Mouse (Mus musculus): ENCODE measurements around the gene Colec11. TPM values are rescaled to one million over a fixed set of nuclear protein-coding genes. Genes with fewer than 3 reads are reported as not detected.

Gene Colec11
- polyA plus RNA-seq, 2 experiments: 0.32 to 0.36 TPM

- H3K27me3 ChIP-seq (ENCODE audit: control insufficient read depth, insufficient read depth, low read length): no peaks in the 10 kb centered on the region
- WGBS: 34% methylated on average over 7 of the region's 7 CpGs
- no peak overlapping the region for H3K9ac ChIP-seq (ENCODE audit: low read depth, low read length, severe bottlenecking)
- no peaks in the 10 kb centered on the region for H3K9me3 ChIP-seq (ENCODE audit: control insufficient read depth, low read length)
- no peak overlapping the region for H3K4me3 ChIP-seq (replicated peaks; ENCODE audit: low read length)
- no peaks in the 10 kb centered on the region for H3K4me1 ChIP-seq (ENCODE audit: control insufficient read depth, insufficient read depth, low read length)
- ATAC-seq (ENCODE audit: low FRiP score, low read depth) (no peak), DNase-seq (ENCODE audit: low spot score) (no peak)
- H3K27ac ChIP-seq (replicated peaks; ENCODE audit: low read depth, low read length): no peak overlapping the region
- no peak for TF ChIP-seq POLR2A (IDR thresholded peaks at IDR 0.05; ENCODE audit: borderline replicate concordance, extremely low read depth, insufficient read depth, insufficient read length)
- no peaks in the 10 kb centered on the region for H3K36me3 ChIP-seq (ENCODE audit: control insufficient read depth, insufficient read depth, low read length)
- H3K4me2 ChIP-seq (replicated peaks; ENCODE audit: low read depth, low read length, severe bottlenecking): no peak overlapping the region
These were observed 1.6 kb downstream of the Colec11 start for GRCm38 (mm10) chr12:28621451-28622166.

GRCm38 (mm10) chr12:28617297-28617696 lies 5.9 kb downstream of the Colec11 start:
- Histone ChIP-seq H3K4me1 (ENCODE audit: control insufficient read depth, insufficient read depth, low read length) (no peaks in the 10 kb centered on the region), H3K27me3 (ENCODE audit: control insufficient read depth, insufficient read depth, low read length) (no peaks in the 10 kb centered on the region), H3K4me2 (replicated peaks; ENCODE audit: low read depth, low read length, severe bottlenecking) (no peak overlapping the region), H3K27ac (replicated peaks; ENCODE audit: low read depth, low read length) (no peak overlapping the region), H3K9ac (ENCODE audit: low read depth, low read length, severe bottlenecking) (no peak overlapping the region), H3K4me3 (replicated peaks; ENCODE audit: low read length) (no peak overlapping the region), H3K9me3 (ENCODE audit: control insufficient read depth, low read length) (no peaks in the 10 kb centered on the region), H3K36me3 (ENCODE audit: control insufficient read depth, insufficient read depth, low read length) (no peaks in the 10 kb centered on the region)
- WGBS: 40% methylated on average over 4 of the region's 4 CpGs
- no peak for TF ChIP-seq POLR2A (IDR thresholded peaks at IDR 0.05; ENCODE audit: borderline replicate concordance, extremely low read depth, insufficient read depth, insufficient read length)
- ATAC-seq (ENCODE audit: low FRiP score, low read depth) (no peak), DNase-seq (ENCODE audit: low spot score) (no peak)

GRCm38 (mm10) chr12:28614401-28614800 lies 8.8 kb downstream of the Colec11 start:
- TF ChIP-seq POLR2A (IDR thresholded peaks at IDR 0.05; ENCODE audit: borderline replicate concordance, extremely low read depth, insufficient read depth, insufficient read length): no peak
- 74% methylated on average over 7 of the region's 7 CpGs for WGBS
- Histone ChIP-seq H3K27me3 (ENCODE audit: control insufficient read depth, insufficient read depth, low read length) (no peaks in the 10 kb centered on the region), H3K4me1 (ENCODE audit: control insufficient read depth, insufficient read depth, low read length) (no peaks in the 10 kb centered on the region), H3K9me3 (ENCODE audit: control insufficient read depth, low read length) (no peaks in the 10 kb centered on the region), H3K9ac (ENCODE audit: low read depth, low read length, severe bottlenecking) (no peak overlapping the region), H3K4me3 (replicated peaks; ENCODE audit: low read length) (no peak overlapping the region), H3K36me3 (ENCODE audit: control insufficient read depth, insufficient read depth, low read length) (no peaks in the 10 kb centered on the region), H3K4me2 (replicated peaks; ENCODE audit: low read depth, low read length, severe bottlenecking) (no peak overlapping the region), H3K27ac (replicated peaks; ENCODE audit: low read depth, low read length) (no peak overlapping the region)
- DNase-seq (ENCODE audit: low spot score) (no peak), ATAC-seq (ENCODE audit: low FRiP score, low read depth) (no peak)

GRCm38 (mm10) chr12:28612391-28612790 lies 10.8 kb downstream of the Colec11 start:
- Histone ChIP-seq H3K4me3 (replicated peaks; ENCODE audit: low read length) (no peak overlapping the region), H3K4me2 (replicated peaks; ENCODE audit: low read depth, low read length, severe bottlenecking) (no peak overlapping the region), H3K9me3 (ENCODE audit: control insufficient read depth, low read length) (no peaks in the 10 kb centered on the region), H3K9ac (ENCODE audit: low read depth, low read length, severe bottlenecking) (no peak overlapping the region), H3K27ac (replicated peaks; ENCODE audit: low read depth, low read length) (no peak overlapping the region), H3K36me3 (ENCODE audit: control insufficient read depth, insufficient read depth, low read length) (no peaks in the 10 kb centered on the region), H3K27me3 (ENCODE audit: control insufficient read depth, insufficient read depth, low read length) (no peaks in the 10 kb centered on the region), H3K4me1 (ENCODE audit: control insufficient read depth, insufficient read depth, low read length) (no peaks in the 10 kb centered on the region)
- no peak for TF ChIP-seq POLR2A (IDR thresholded peaks at IDR 0.05; ENCODE audit: borderline replicate concordance, extremely low read depth, insufficient read depth, insufficient read length)
- no peak for DNase-seq (ENCODE audit: low spot score)
- no peak for ATAC-seq (ENCODE audit: low FRiP score, low read depth)
- 30% methylated on average over 6 of the region's 6 CpGs for WGBS

GRCm38 (mm10) chr12:28607546-28608305 lies 15.5 kb downstream of the Colec11 start:
- no peak overlapping the region for H3K27ac ChIP-seq (replicated peaks; ENCODE audit: low read depth, low read length)
- no peaks in the 10 kb centered on the region for H3K9me3 ChIP-seq (ENCODE audit: control insufficient read depth, low read length)
- no peaks in the 10 kb centered on the region for H3K4me1 ChIP-seq (ENCODE audit: control insufficient read depth, insufficient read depth, low read length)
- H3K27me3 ChIP-seq (ENCODE audit: control insufficient read depth, insufficient read depth, low read length): no peaks in the 10 kb centered on the region
- no peaks in the 10 kb centered on the region for H3K36me3 ChIP-seq (ENCODE audit: control insufficient read depth, insufficient read depth, low read length)
- DNase-seq (ENCODE audit: low spot score) (no peak), ATAC-seq (ENCODE audit: low FRiP score, low read depth) (no peak)
- H3K4me3 ChIP-seq (replicated peaks; ENCODE audit: low read length): no peak overlapping the region
- WGBS: 65% methylated on average over 17 of the region's 17 CpGs
- no peak overlapping the region for H3K4me2 ChIP-seq (replicated peaks; ENCODE audit: low read depth, low read length, severe bottlenecking)
- H3K9ac ChIP-seq (ENCODE audit: low read depth, low read length, severe bottlenecking): no peak overlapping the region
- no peak for TF ChIP-seq POLR2A (IDR thresholded peaks at IDR 0.05; ENCODE audit: borderline replicate concordance, extremely low read depth, insufficient read depth, insufficient read length)
